Mouse (Mus musculus): ENCODE measurements around the gene Crisp2. TPM values are rescaled to one million over a fixed set of nuclear protein-coding genes. Genes with fewer than 3 reads are reported as not detected.

Crisp2 gene
- total and polyA plus RNA-seq, 2 experiments from 2014 or later: not detected

- no peaks in the 10 kb centered on the region for H3K4me1 ChIP-seq (ENCODE audit: insufficient read depth, low read length)
- no peaks in the 10 kb centered on the region for H3K9me3 ChIP-seq (ENCODE audit: low read length)
- 81% methylated on average over 9 of the region's 9 CpGs for WGBS
- H3K4me3 ChIP-seq (ENCODE audit: low read depth, low read length): no peak overlapping the region
- ATAC-seq (ENCODE audit: low FRiP score): no peak
- H3K4me2 ChIP-seq (ENCODE audit: low read depth, low read length, poor library complexity, severe bottlenecking): no peak overlapping the region
- no peak overlapping the region for H3K27ac ChIP-seq (ENCODE audit: low read depth, low read length)
- H3K9ac ChIP-seq (replicated peaks; ENCODE audit: low read length, poor library complexity, severe bottlenecking): no peak overlapping the region
- no peak for TF ChIP-seq CTCF (IDR thresholded peaks at IDR 0.05)
- H3K27me3 ChIP-seq (ENCODE audit: insufficient read depth, low read length): no peaks in the 10 kb centered on the region
- no peaks in the 10 kb centered on the region for H3K36me3 ChIP-seq (ENCODE audit: insufficient read depth, low read length)
- no peak for DNase-seq (ENCODE audit: low spot score)
Measured at GRCm38 (mm10) chr17:40821477-40821876, 14.7 kb upstream of the Crisp2 start.

GRCm38 (mm10) chr17:40817340-40817943 lies 10.6 kb upstream of the Crisp2 start:
- no peak for ATAC-seq (ENCODE audit: low FRiP score)
- Histone ChIP-seq H3K9me3 (ENCODE audit: low read length) (no peaks in the 10 kb centered on the region), H3K4me1 (ENCODE audit: insufficient read depth, low read length) (no peaks in the 10 kb centered on the region), H3K4me2 (ENCODE audit: low read depth, low read length, poor library complexity, severe bottlenecking) (no peak overlapping the region), H3K36me3 (ENCODE audit: insufficient read depth, low read length) (no peaks in the 10 kb centered on the region), H3K4me3 (ENCODE audit: low read depth, low read length) (no peak overlapping the region), H3K27me3 (ENCODE audit: insufficient read depth, low read length) (no peaks in the 10 kb centered on the region), H3K27ac (ENCODE audit: low read depth, low read length) (no peak overlapping the region), H3K9ac (replicated peaks; ENCODE audit: low read length, poor library complexity, severe bottlenecking) (no peak overlapping the region)
- DNase-seq (ENCODE audit: low spot score): no peak
- 73% methylated on average over 4 of the region's 4 CpGs for WGBS
- no peak for TF ChIP-seq CTCF (IDR thresholded peaks at IDR 0.05)

- Histone ChIP-seq H3K9ac (replicated peaks; ENCODE audit: low read length, poor library complexity, severe bottlenecking) (no peak overlapping the region), H3K27ac (ENCODE audit: low read depth, low read length) (no peak overlapping the region), H3K4me2 (ENCODE audit: low read depth, low read length, poor library complexity, severe bottlenecking) (no peak overlapping the region), H3K4me3 (ENCODE audit: low read depth, low read length) (no peak overlapping the region), H3K27me3 (ENCODE audit: insufficient read depth, low read length) (no peaks in the 10 kb centered on the region), H3K9me3 (ENCODE audit: low read length) (no peaks in the 10 kb centered on the region), H3K4me1 (ENCODE audit: insufficient read depth, low read length) (no peaks in the 10 kb centered on the region), H3K36me3 (ENCODE audit: insufficient read depth, low read length) (no peaks in the 10 kb centered on the region)
- no peak for DNase-seq (ENCODE audit: low spot score)
- TF ChIP-seq CTCF (IDR thresholded peaks at IDR 0.05): no peak
- 75% methylated on average over 2 of the region's 2 CpGs for WGBS
- ATAC-seq (ENCODE audit: low FRiP score): no peak
Measured at GRCm38 (mm10) chr17:40812259-40812658, 5.5 kb upstream of the Crisp2 start.

- DNase-seq (ENCODE audit: low spot score) (no peak), ATAC-seq (ENCODE audit: low FRiP score) (no peak)
- no peak for TF ChIP-seq CTCF (IDR thresholded peaks at IDR 0.05)
- H3K4me1 ChIP-seq (ENCODE audit: insufficient read depth, low read length): no peaks in the 10 kb centered on the region
- H3K4me2 ChIP-seq (ENCODE audit: low read depth, low read length, poor library complexity, severe bottlenecking): no peak overlapping the region
- no peaks in the 10 kb centered on the region for H3K36me3 ChIP-seq (ENCODE audit: insufficient read depth, low read length)
- no peaks in the 10 kb centered on the region for H3K9me3 ChIP-seq (ENCODE audit: low read length)
- no peaks in the 10 kb centered on the region for H3K27me3 ChIP-seq (ENCODE audit: insufficient read depth, low read length)
- H3K4me3 ChIP-seq (ENCODE audit: low read depth, low read length): no peak overlapping the region
- no peak overlapping the region for H3K27ac ChIP-seq (ENCODE audit: low read depth, low read length)
- WGBS: 94% methylated on average over 1 of the region's 1 CpGs
- no peak overlapping the region for H3K9ac ChIP-seq (replicated peaks; ENCODE audit: low read length, poor library complexity, severe bottlenecking)
Measured at GRCm38 (mm10) chr17:40811560-40811959, 4.8 kb upstream of the Crisp2 start.

DNA sequence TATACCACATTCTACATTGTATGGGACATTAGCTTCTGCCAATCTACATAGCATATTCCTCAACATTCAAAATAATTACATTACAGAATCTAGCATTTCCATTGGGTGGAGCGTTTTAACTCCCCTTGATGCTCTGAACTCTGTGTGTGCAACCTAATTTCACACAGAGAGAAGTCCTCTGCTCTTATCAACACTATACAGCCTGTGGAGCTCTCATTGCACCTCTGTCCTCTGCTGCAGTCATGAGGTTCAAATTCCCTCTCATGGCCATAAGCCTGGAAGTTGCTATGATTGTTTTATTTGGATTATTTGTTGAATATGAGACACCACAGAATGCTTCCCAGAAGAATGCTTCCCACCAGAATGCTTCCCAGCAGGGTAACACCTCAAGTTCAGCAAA lies 4.1 kb upstream of the Crisp2 start, which contains the start of gene Rhag:
Gene Rhag (plus strand): TSS at position 193 of the 400 bp plus-strand sequence.
- Histone ChIP-seq H3K27ac (ENCODE audit: low read depth, low read length) (no peak within 1 kb of the TSS), H3K9me3 (ENCODE audit: low read length) (no peaks in the 10 kb centered on the region), H3K36me3 (ENCODE audit: insufficient read depth, low read length) (no peaks in the 10 kb centered on the region), H3K27me3 (ENCODE audit: insufficient read depth, low read length) (no peaks in the 10 kb centered on the region), H3K4me2 (ENCODE audit: low read depth, low read length, poor library complexity, severe bottlenecking) (no peak within 1 kb of the TSS), H3K9ac (replicated peaks; ENCODE audit: low read length, poor library complexity, severe bottlenecking) (no peak within 1 kb of the TSS), H3K4me3 (ENCODE audit: low read depth, low read length) (no peak within 1 kb of the TSS), H3K4me1 (ENCODE audit: insufficient read depth, low read length) (no peaks in the 10 kb centered on the region)
- ATAC-seq (ENCODE audit: low FRiP score): no peak
- no peak for DNase-seq (ENCODE audit: low spot score)
- no peak for TF ChIP-seq CTCF (IDR thresholded peaks at IDR 0.05)
- WGBS: 62% methylated on average over 1 of the region's 1 CpGs

GRCm38 (mm10) chr17:40808071-40808470 lies 1.3 kb upstream of the Crisp2 start:
- H3K4me2 ChIP-seq (ENCODE audit: low read depth, low read length, poor library complexity, severe bottlenecking): no peak overlapping the region
- no peaks in the 10 kb centered on the region for H3K36me3 ChIP-seq (ENCODE audit: insufficient read depth, low read length)
- ATAC-seq (ENCODE audit: low FRiP score): no peak
- H3K9me3 ChIP-seq (ENCODE audit: low read length): no peaks in the 10 kb centered on the region
- H3K4me1 ChIP-seq (ENCODE audit: insufficient read depth, low read length): no peaks in the 10 kb centered on the region
- H3K9ac ChIP-seq (replicated peaks; ENCODE audit: low read length, poor library complexity, severe bottlenecking): no peak overlapping the region
- H3K4me3 ChIP-seq (ENCODE audit: low read depth, low read length): no peak overlapping the region
- H3K27me3 ChIP-seq (ENCODE audit: insufficient read depth, low read length): no peaks in the 10 kb centered on the region
- no peak overlapping the region for H3K27ac ChIP-seq (ENCODE audit: low read depth, low read length)
- no peak for TF ChIP-seq CTCF (IDR thresholded peaks at IDR 0.05)
- no peak for DNase-seq (ENCODE audit: low spot score)
